Mouse (Mus musculus) left cerebral cortex, postnatal 25 days (tissue): ENCODE data around the gene Bcan. TPM values are rescaled to one million over a fixed set of nuclear protein-coding genes. Genes with fewer than 3 reads are reported as not detected.

Experiments
- DNase-seq, 2 experiments: peaks; one replicate each; pipeline ENCODE4 v3.0.0; 2022; ENCODE audit warnings: low spot score in 2 of 2, mixed read lengths in 1 of 2
- intact Hi-C: fragments of 180-260 bp; cut with DNase I; formaldehyde crosslinking; loops from one replicate; pipeline ENCODE4 v1.15.1; 2025
- total RNA-seq, 2 experiments: library from RNA; stranded (reverse); gene quantifications; 2 replicates each; pipeline ENCODE4 v1.2.3; 2021

Gene Bcan
- total RNA-seq, 2 experiments from 2014 or later = 257 to 284 TPM

GRCm38 (mm10) chr3:87999243-87999895 is 661 bp downstream of the Bcan start:
- DNase-seq = no peak
- intact Hi-C loops = no loop called here

DNA sequence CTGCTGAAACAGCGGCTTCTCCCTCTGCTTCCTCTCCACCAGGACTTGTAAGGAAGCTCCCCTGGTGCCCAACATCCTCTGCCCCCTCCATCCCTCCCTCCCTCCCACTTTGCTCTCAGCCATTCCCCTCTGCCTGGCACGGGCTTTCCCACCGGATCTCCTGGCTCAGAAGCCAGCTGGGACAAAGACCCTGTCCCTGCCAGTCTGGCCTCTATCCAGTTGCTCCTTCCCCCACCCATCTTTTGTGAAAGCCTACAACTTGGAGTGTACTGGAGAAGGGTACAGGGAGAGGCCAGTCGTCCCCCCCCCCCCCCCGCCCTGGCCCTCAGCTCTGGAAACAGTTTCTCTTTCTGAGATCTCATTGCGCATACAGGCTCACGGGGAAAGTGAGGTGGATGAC is 1.3 kb downstream of the Bcan start:
- intact Hi-C loops = no loop called here

GRCm38 (mm10) chr3:87996971-87997614 is 2.9 kb downstream of the Bcan start:
- no peak for DNase-seq

More for the DNA sequence above, 1.3 kb downstream of the Bcan start:
- DNase-seq = peak in 1 of 2 experiments; percentile 71

DNA sequence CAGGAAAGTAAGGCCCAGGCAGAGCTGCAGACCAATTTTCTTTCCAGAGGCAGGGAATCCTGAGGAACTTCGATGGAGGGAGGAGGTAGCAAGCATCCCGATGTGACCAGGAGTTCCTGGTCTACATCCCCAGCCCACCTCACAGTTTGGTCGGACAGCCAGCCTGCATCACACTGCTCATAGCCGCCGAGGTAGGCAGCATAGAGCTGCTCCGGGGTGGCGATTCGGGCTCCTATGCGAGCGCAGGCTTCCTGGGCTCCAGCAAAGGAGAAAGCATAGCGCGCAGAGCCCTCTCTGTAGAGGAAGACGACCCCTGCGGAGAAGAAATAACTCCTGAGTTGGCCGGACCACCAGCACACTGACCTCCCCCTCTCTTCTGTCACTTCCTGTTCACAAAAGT is 3.6 kb downstream of the Bcan start:
- intact Hi-C loops = no loop called here
- no peak for DNase-seq

More at GRCm38 (mm10) chr3:87996971-87997614, 2.9 kb downstream of the Bcan start:
- intact Hi-C loops = no loop called here

DNA sequence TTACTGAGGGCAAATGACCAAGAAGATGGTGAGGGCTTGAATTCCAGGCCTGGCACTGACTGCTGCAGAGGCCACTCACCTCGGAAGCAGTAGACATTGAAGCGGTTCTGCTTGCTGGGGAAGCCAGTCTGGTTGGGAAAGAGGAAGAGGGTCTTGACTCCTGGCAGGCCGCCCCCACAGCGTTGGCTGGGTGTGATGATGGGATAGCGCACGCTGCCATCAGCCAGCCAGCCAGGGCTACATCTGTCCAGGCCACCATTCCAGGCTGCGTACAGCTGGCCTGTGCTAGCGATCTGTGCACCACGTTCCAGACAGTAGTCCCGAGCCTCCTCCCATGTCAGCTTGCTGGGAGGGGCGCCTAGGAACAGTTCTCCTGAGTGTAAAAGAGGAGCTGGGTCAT is 4.7 kb downstream of the Bcan start:
- intact Hi-C loops = no loop called here
- DNase-seq = no peak

DNA sequence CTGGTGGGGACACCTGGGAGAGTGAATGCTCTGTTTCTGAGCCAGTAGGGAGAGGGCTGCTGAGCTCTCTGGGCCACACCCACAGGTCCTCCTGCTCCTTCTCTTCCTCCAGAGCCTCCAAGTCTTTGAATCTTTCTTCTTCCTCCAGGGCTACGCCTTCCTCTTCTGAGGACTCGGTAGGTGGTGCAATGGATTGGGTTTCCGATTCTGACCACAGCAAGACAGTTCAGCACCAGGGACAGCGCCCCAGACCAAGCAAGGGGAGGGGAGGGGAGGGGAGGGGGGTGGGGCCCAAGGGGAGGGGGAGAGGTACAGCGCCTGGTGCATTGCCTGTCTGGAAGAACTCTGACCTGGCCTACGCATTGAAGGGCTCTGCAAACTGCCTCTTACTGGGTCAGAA is 6.6 kb downstream of the Bcan start:
- intact Hi-C loops = no loop called here

DNA sequence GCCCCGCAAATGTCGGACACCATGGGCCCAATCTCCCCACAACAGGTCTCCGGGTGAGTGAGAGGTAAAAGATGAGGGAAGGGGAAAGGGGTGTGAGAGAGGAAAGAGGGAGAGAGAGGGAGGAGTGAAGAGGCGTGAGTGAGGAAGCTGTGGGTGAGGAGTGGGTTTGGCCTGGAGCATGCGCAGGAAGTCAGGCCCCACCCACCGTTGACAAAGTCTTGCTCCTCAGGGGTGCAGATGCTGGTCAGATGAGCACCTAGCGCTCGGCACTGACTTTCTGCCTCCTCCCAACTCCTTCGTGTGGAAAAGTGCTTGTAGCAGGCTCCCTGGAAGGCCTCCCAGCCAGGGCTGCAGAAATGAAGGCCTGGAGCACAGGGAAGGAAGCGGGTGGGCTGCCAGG is 10.1 kb downstream of the Bcan start:
- DNase-seq = no peak
- intact Hi-C loops = no loop called here

More for the DNA sequence above, 6.6 kb downstream of the Bcan start:
- DNase-seq = no peak

DNA sequence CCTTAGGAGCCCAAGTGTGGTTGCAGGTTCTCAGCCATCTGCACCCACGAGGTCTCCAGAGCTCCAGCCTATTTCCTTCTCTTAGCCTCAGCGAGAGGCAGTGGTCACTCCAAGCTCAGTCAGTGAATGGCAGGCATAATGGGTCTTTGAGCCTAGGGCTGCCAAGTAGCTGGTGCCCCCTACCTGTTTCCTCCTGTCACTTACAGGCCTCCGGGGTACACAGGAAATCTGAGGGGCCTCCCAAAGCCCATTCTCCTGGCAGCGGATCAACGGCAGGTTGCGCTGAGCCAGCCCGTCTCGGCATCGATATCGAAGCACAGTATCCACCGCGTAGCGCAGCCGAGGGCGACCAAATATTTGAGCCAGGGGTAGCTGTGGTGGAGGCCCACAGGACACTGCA is 12.0 kb downstream of the Bcan start:
- intact Hi-C loops = no loop called here
- DNase-seq = no peak

DNA sequence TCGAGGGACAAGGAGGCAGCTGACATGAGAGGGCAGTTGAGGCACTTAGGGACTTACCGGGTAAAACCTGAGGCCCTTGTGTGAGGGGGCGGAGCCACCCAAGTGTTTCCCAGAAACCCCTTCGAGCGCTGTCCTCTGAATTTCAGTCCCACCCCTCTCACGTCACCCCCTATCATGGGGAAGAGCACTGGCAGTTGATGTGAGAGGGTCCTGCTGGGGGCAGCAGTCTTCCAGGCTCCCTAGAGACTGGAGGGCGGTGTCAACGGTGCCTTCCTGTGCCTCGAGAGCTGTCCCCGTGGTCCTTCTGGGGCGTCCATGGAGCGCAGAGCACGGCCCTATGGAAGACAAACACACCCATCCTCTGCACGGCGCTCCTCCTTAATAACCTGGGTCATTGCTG is 12.4 kb downstream of the Bcan start:
- no peak for DNase-seq
- intact Hi-C loops = loop anchor here (1.0 to 2.0 kb wide), 2 partner anchors 17 to 53 kb away; no protein-coding TSS in a partner anchor

- DNase-seq = peak; percentile 85 to 90
- intact Hi-C loops = loop anchor here (1.0 to 2.0 kb wide), 2 partner anchors 17 to 52 kb away; no protein-coding TSS in a partner anchor
Observed at GRCm38 (mm10) chr3:87986868-87987267, 13.2 kb downstream of the Bcan start.

- no peak for DNase-seq
- intact Hi-C loops = loop anchor here (2.0 kb wide), 1 partner anchor 51 kb away; no protein-coding TSS in a partner anchor
Observed at GRCm38 (mm10) chr3:87985505-87986320, 14.3 kb downstream of the Bcan start.

- DNase-seq = no peak
- intact Hi-C loops = no loop called here
Observed at GRCm38 (mm10) chr3:87984094-87984493, 15.9 kb downstream of the Bcan start.

- DNase-seq = no peak
- intact Hi-C loops = no loop called here
Observed at GRCm38 (mm10) chr3:87983627-87984026, 16.4 kb downstream of the Bcan start.

DNA sequence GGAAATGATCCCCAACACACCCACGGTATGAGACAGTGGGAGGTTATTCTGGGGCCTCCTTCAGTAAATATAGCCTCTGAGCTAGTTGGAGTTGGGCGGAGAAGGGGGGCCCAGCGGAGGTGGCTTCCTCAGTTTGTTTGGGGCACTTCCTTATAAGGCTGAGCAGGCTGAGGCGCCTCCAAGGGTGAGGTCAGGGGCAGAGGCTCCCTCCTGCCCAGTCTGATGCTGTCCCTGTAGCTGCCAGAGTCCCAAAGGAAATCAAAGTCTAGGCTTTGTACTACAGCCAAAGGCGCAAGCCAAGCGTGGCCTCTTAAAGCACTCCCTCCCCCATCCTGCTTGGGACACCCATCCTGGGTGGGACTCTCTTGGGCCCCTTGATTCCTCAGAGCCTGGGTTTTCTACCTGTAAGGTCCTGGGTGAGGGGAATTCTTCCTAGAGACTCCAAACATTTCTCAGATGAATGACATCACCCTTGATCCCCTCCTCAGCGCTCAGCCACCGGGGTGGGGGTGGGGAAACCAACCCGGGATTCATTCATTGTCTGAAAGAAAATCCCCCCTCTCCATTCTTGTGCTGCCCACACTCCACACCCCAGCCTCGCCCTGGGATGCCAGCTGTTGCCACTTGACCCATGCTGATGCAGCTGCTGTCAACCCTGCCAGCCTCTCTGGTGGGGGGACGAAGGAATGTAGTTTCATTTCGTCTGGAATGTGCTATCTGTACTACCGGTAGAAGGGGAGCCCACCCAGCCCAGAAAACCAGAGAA is 17.0 kb downstream of the Bcan start:
- DNase-seq = no peak
- intact Hi-C loops = no loop called here

GRCm38 (mm10) chr3:87981894-87982835 is 17.9 kb downstream of the Bcan start:
- DNase-seq = no peak
- intact Hi-C loops = no loop called here

DNA sequence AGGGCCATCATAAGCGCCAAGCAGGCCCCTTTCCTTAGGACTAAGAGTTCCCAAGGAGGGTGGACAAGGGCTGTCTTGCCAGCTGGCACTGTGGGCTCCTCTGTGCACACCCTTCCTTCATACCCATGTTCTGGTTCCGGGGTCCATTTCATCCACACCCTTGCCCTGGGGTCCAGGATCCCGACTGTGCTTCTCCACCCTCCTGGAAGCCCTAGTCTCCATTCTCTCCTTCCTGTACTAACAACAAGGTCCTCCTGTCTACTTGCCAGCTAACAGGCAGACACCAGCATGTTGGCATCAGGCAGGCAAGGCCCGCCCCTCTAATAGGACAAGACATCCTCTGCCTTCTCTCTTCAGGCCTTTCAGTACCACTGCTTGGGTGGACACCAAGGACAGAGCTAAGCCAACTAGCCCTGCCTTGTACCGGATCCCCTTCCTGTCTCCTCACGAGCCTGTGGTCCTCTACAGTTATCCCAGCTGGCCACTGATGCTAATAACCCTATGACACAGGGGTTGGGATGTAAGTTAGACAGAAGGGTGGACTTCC is 18.7 kb downstream of the Bcan start:
- intact Hi-C loops = no loop called here
- DNase-seq = no peak

DNA sequence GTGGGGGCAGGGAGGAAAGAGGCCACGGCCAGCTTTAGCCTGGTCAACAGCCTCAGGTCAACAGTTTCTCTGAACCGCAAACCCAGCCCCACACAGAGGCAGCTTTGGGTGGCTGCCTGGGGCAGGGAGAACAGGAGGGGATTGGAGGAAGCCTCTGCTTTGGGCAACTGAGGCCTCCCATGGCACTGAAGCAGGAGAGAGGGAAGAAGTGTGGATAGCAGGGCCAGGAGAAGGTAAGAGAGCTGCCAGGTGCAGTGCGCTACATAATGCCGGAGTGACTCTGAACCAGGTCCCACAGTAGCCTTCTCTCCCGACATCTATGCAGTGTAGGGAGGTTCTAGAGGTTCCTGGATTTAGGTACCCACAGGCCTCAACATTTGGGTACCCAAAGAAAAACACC is 19.3 kb downstream of the Bcan start:
- DNase-seq = no peak
- intact Hi-C loops = no loop called here

DNA sequence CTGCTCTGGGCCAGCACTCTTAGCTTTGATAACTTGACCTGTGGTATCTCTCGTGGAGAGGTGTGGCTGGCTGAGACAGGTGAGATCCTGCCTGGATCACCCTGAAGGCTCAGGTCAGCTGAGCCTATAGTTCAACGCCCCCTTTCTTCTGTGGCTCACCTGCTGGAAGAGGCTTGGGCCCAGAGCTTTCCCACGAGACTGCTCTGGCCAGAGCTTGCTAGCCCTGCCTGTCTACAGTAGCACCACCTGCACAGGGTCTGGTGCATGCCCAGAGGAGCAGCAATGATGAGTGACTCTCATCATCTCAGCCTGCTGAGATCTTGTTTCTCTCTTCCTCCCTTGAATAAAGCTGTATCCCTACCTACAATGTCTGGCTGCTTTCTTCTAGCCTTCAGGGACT is 19.9 kb downstream of the Bcan start:
- DNase-seq = no peak
- intact Hi-C loops = no loop called here
